Mouse (Mus musculus): ENCODE data around the gene Ccdc74a. TPM values are rescaled to one million over a fixed set of nuclear protein-coding genes. Genes with fewer than 3 reads are reported as not detected.

Gene Ccdc74a
- total and polyA plus RNA-seq, 3 experiments = 0.98 to 3.7 TPM; not detected in 1

GRCm38 (mm10) chr16:17639951-17640350 is 6.3 kb upstream of the Ccdc74a start:
- no peak for TF ChIP-seq GATA1 (IDR thresholded peaks at IDR 0.05; ENCODE audit: borderline replicate concordance, low read length)
- no peak for TF ChIP-seq CTCF (IDR thresholded peaks at IDR 0.05; ENCODE audit: low read depth, low read length)
- TF ChIP-seq GATA2 (IDR thresholded peaks at IDR 0.05; ENCODE audit: borderline replicate concordance, low read depth, low read length) = no peak
- TF ChIP-seq POLR2AphosphoS5 (IDR thresholded peaks at IDR 0.05; ENCODE audit: insufficient replicate concordance, low read depth, low read length) = no peak
- TF ChIP-seq TAL1 (conservative IDR thresholded peaks at IDR 0.05; ENCODE audit: low read depth, low read length) = no peak
- Histone ChIP-seq H3K9me3 (replicated peaks) (no peaks in the 10 kb centered on the region), H3K27me3 (ENCODE audit: insufficient read depth, low read length) (no peaks in the 10 kb centered on the region), H3K4me1 (ENCODE audit: insufficient read depth, low read depth, low read length) (peaks cover 55% of the 10 kb centered on the region), H3K4me3 (ENCODE audit: low read depth, low read length) (no peak overlapping the region), H3K36me3 (replicated peaks) (peaks cover 93% of the 10 kb centered on the region)
- ATAC-seq (ENCODE audit: extremely low read depth, insufficient number of reproducible peaks, low FRiP score, poor library complexity, severe bottlenecking) = no peak
- DNase-seq (ENCODE audit: low spot score) = no peak

GRCm38 (mm10) chr16:17640706-17641105 is 5.6 kb upstream of the Ccdc74a start:
- Histone ChIP-seq H3K27me3 (ENCODE audit: insufficient read depth, low read length) (no peaks in the 10 kb centered on the region), H3K4me1 (ENCODE audit: insufficient read depth, low read depth, low read length) (peaks cover 50% of the 10 kb centered on the region), H3K4me3 (ENCODE audit: low read depth, low read length) (no peak overlapping the region), H3K9me3 (replicated peaks) (no peaks in the 10 kb centered on the region), H3K36me3 (replicated peaks) (peaks cover 85% of the 10 kb centered on the region)
- DNase-seq (ENCODE audit: low spot score) (no peak), ATAC-seq (ENCODE audit: extremely low read depth, insufficient number of reproducible peaks, low FRiP score, poor library complexity, severe bottlenecking) (no peak)
- TF ChIP-seq GATA1 (IDR thresholded peaks at IDR 0.05; ENCODE audit: borderline replicate concordance, low read length) (no peak), CTCF (IDR thresholded peaks at IDR 0.05; ENCODE audit: low read depth, low read length) (no peak)

- Histone ChIP-seq H3K4me1 (ENCODE audit: insufficient read depth, low read depth, low read length) (peaks cover 50% of the 10 kb centered on the region), H3K9me3 (replicated peaks) (no peaks in the 10 kb centered on the region), H3K4me3 (ENCODE audit: low read depth, low read length) (no peak overlapping the region), H3K36me3 (replicated peaks) (peaks cover 80% of the 10 kb centered on the region), H3K27me3 (ENCODE audit: insufficient read depth, low read length) (no peaks in the 10 kb centered on the region)
- no peak for DNase-seq (ENCODE audit: low spot score)
- TF ChIP-seq GATA2 (IDR thresholded peaks at IDR 0.05; ENCODE audit: borderline replicate concordance, low read depth, low read length) = no peak
- no peak for TF ChIP-seq CTCF (IDR thresholded peaks at IDR 0.05; ENCODE audit: low read depth, low read length)
- no peak for TF ChIP-seq TAL1 (conservative IDR thresholded peaks at IDR 0.05; ENCODE audit: low read depth, low read length)
- no peak for TF ChIP-seq POLR2AphosphoS5 (IDR thresholded peaks at IDR 0.05; ENCODE audit: insufficient replicate concordance, low read depth, low read length)
- TF ChIP-seq GATA1 (IDR thresholded peaks at IDR 0.05; ENCODE audit: borderline replicate concordance, low read length) = no peak
- ATAC-seq (ENCODE audit: extremely low read depth, insufficient number of reproducible peaks, low FRiP score, poor library complexity, severe bottlenecking) = no peak
Observed at GRCm38 (mm10) chr16:17641301-17641700, 5.0 kb upstream of the Ccdc74a start.

- Histone ChIP-seq H3K36me3 (replicated peaks) (peaks cover 72% of the 10 kb centered on the region), H3K4me1 (ENCODE audit: insufficient read depth, low read depth, low read length) (peaks cover 50% of the 10 kb centered on the region), H3K4me3 (ENCODE audit: low read depth, low read length) (no peak overlapping the region), H3K27me3 (ENCODE audit: insufficient read depth, low read length) (no peaks in the 10 kb centered on the region), H3K9me3 (replicated peaks) (no peaks in the 10 kb centered on the region)
- no peak for TF ChIP-seq TAL1 (conservative IDR thresholded peaks at IDR 0.05; ENCODE audit: low read depth, low read length)
- TF ChIP-seq GATA1 (IDR thresholded peaks at IDR 0.05; ENCODE audit: borderline replicate concordance, low read length) = no peak
- no peak for TF ChIP-seq CTCF (IDR thresholded peaks at IDR 0.05; ENCODE audit: low read depth, low read length)
- no peak for TF ChIP-seq GATA2 (IDR thresholded peaks at IDR 0.05; ENCODE audit: borderline replicate concordance, low read depth, low read length)
- no peak for TF ChIP-seq POLR2AphosphoS5 (IDR thresholded peaks at IDR 0.05; ENCODE audit: insufficient replicate concordance, low read depth, low read length)
- ATAC-seq (ENCODE audit: extremely low read depth, insufficient number of reproducible peaks, low FRiP score, poor library complexity, severe bottlenecking) = no peak
- DNase-seq (ENCODE audit: low spot score) = no peak
Observed at GRCm38 (mm10) chr16:17642311-17642710, 4.0 kb upstream of the Ccdc74a start.

GRCm38 (mm10) chr16:17643437-17643990 is 2.8 kb upstream of the Ccdc74a start:
- H3K9me3 ChIP-seq (replicated peaks) = no peaks in the 10 kb centered on the region
- no peak overlapping the region for H3K4me3 ChIP-seq (ENCODE audit: low read depth, low read length)
- DNase-seq (ENCODE audit: low spot score) (no peak), ATAC-seq (ENCODE audit: extremely low read depth, insufficient number of reproducible peaks, low FRiP score, poor library complexity, severe bottlenecking) (no peak)
- H3K36me3 ChIP-seq (replicated peaks) = peaks cover 71% of the 10 kb centered on the region
- peaks cover 44% of the 10 kb centered on the region for H3K4me1 ChIP-seq (ENCODE audit: insufficient read depth, low read depth, low read length)
- TF ChIP-seq CTCF (IDR thresholded peaks at IDR 0.05; ENCODE audit: low read depth, low read length) (no peak), TAL1 (conservative IDR thresholded peaks at IDR 0.05; ENCODE audit: low read depth, low read length) (no peak), GATA1 (IDR thresholded peaks at IDR 0.05; ENCODE audit: borderline replicate concordance, low read length) (no peak), GATA2 (IDR thresholded peaks at IDR 0.05; ENCODE audit: borderline replicate concordance, low read depth, low read length) (no peak), POLR2AphosphoS5 (IDR thresholded peaks at IDR 0.05; ENCODE audit: insufficient replicate concordance, low read depth, low read length) (no peak)
- no peaks in the 10 kb centered on the region for H3K27me3 ChIP-seq (ENCODE audit: insufficient read depth, low read length)

- ATAC-seq (ENCODE audit: extremely low read depth, insufficient number of reproducible peaks, low FRiP score, poor library complexity, severe bottlenecking) = no peak
- no peak for TF ChIP-seq GATA2 (IDR thresholded peaks at IDR 0.05; ENCODE audit: borderline replicate concordance, low read depth, low read length)
- TF ChIP-seq TAL1 (conservative IDR thresholded peaks at IDR 0.05; ENCODE audit: low read depth, low read length) = no peak
- no peak for TF ChIP-seq CTCF (IDR thresholded peaks at IDR 0.05; ENCODE audit: low read depth, low read length)
- no peak for TF ChIP-seq POLR2AphosphoS5 (IDR thresholded peaks at IDR 0.05; ENCODE audit: insufficient replicate concordance, low read depth, low read length)
- no peak for TF ChIP-seq GATA1 (IDR thresholded peaks at IDR 0.05; ENCODE audit: borderline replicate concordance, low read length)
- Histone ChIP-seq H3K36me3 (replicated peaks) (peaks cover 73% of the 10 kb centered on the region), H3K27me3 (ENCODE audit: insufficient read depth, low read length) (no peaks in the 10 kb centered on the region), H3K4me1 (ENCODE audit: insufficient read depth, low read depth, low read length) (peaks cover 41% of the 10 kb centered on the region), H3K4me3 (ENCODE audit: low read depth, low read length) (peak overlapping the region; percentile 70; the same call in 1 of the 2 replicates), H3K9me3 (replicated peaks) (no peaks in the 10 kb centered on the region)
- DNase-seq (ENCODE audit: low spot score) = no peak
Observed at GRCm38 (mm10) chr16:17647156-17647555, 886 bp downstream of the Ccdc74a start.

Data from G1E (cell line).